Mouse (Mus musculus) hindbrain, embryonic 13.5 days (tissue): ENCODE results near the gene Cib4. TPM values are rescaled to one million over a fixed set of nuclear protein-coding genes. Genes with fewer than 3 reads are reported as not detected.
A peak's percentile ranks its signal among the peaks of the same experiment; 100 is the strongest.

ENCODE experiments used
- ATAC-seq: fragments of 200-750 bp; cut with Nextera tagmentation; 2 replicates; pipeline ENCODE4 v1.8.0; 2017; ENCODE audit warnings: moderate TSS enrichment; ENCODE audit not compliant: low FRiP score
- H3K27ac ChIP-seq: fragments of 300-500 bp; sonication (generic); 2 replicates; pipeline ENCODE4 v1.5.1; 2015; ENCODE audit warnings: inconsistent platforms, mild to moderate bottlenecking, moderate library complexity
- H3K27me3 ChIP-seq: fragments of 300-500 bp; sonication (generic); 2 replicates; pipeline ENCODE4 v1.6.1; 2015; ENCODE audit warnings: mild to moderate bottlenecking, inconsistent platforms
- H3K36me3 ChIP-seq: fragments of 300-500 bp; sonication (generic); 2 replicates; pipeline ENCODE4 v1.6.1; 2015; ENCODE audit warnings: mild to moderate bottlenecking, inconsistent platforms
- H3K4me1 ChIP-seq: fragments of 300-500 bp; sonication (generic); replicated peaks from 2 replicates; pipeline ENCODE4 v1.6.1; 2015; ENCODE audit warnings: inconsistent platforms
- H3K4me2 ChIP-seq: fragments of 300-500 bp; sonication (generic); 2 replicates; pipeline ENCODE4 v1.6.1; 2015; ENCODE audit warnings: inconsistent platforms, mild to moderate bottlenecking, moderate library complexity
- H3K4me3 ChIP-seq: fragments of 300-500 bp; sonication (generic); 2 replicates; pipeline ENCODE4 v1.5.1; 2015; ENCODE audit warnings: mild to moderate bottlenecking, inconsistent platforms
- H3K9ac ChIP-seq: fragments of 300-500 bp; sonication (generic); 2 replicates; pipeline ENCODE4 v1.6.1; 2015; ENCODE audit warnings: mild to moderate bottlenecking, inconsistent platforms
- H3K9me3 ChIP-seq: fragments of 300-500 bp; sonication (generic); 2 replicates; pipeline ENCODE4 v1.6.1; 2016; ENCODE audit warnings: inconsistent platforms
- WGBS: fragments of 180-500 bp; shearing (Covaris S2); methylation state at CpG from one replicate; pipeline ENCODE4 v1.1.7; 2015; 5-methylcytosine and 5-hydroxymethylcytosine counted together
- polyA plus RNA-seq: library from polyadenylated mRNA; unstranded; fragments of >200 nt; fragmentation: Nextera tagmentation; extraction: Ambion mirVana; gene quantifications from 2 replicates; pipeline ENCODE4 v1.2.1, GENCODE M21; 2015

Cib4 gene
- polyA plus RNA-seq, 1 experiment from 2014 or later = not detected

GRCm38 (mm10) chr5:30587681-30588300 is 42.2 kb upstream of the Cib4 start, which contains the start of gene Kcnk3:
TSS of gene Kcnk3 (plus strand) at chr5:30588170.
- under 1% methylated on average over 19 of the region's 54 CpGs for WGBS
- peak within 1 kb of the TSS; percentile 97 for H3K4me2 ChIP-seq
- no peaks in the 10 kb centered on the region for H3K9me3 ChIP-seq
- no peaks in the 10 kb centered on the region for H3K36me3 ChIP-seq
- peaks cover 39% of the 10 kb centered on the region for H3K4me1 ChIP-seq
- H3K27ac ChIP-seq = peak within 1 kb of the TSS; percentile 82
- peak; percentile 65 for ATAC-seq
- peak within 1 kb of the TSS; percentile 65 for H3K4me3 ChIP-seq
- peaks cover 66% of the 10 kb centered on the region for H3K27me3 ChIP-seq
- H3K9ac ChIP-seq = peak within 1 kb of the TSS; percentile 86

GRCm38 (mm10) chr5:30587101-30587500 is 41.5 kb upstream of the Cib4 start:
- H3K27ac ChIP-seq = peak overlapping the region; percentile 82; the same call in 1 of the 2 replicates
- no peaks in the 10 kb centered on the region for H3K36me3 ChIP-seq
- peaks cover 33% of the 10 kb centered on the region for H3K4me1 ChIP-seq
- 42% methylated on average over 2 of the region's 2 CpGs for WGBS
- H3K27me3 ChIP-seq = peaks cover 60% of the 10 kb centered on the region
- H3K4me2 ChIP-seq = peak overlapping the region; percentile 97
- peak; percentile 8; the same call in 1 of the 2 replicates for ATAC-seq
- peak overlapping the region; percentile 86; the same call in 1 of the 2 replicates for H3K9ac ChIP-seq
- peak overlapping the region; percentile 65 for H3K4me3 ChIP-seq
- no peaks in the 10 kb centered on the region for H3K9me3 ChIP-seq

GRCm38 (mm10) chr5:30586616-30587015 is 41.0 kb upstream of the Cib4 start:
- Histone ChIP-seq H3K27ac (no peak overlapping the region), H3K36me3 (no peaks in the 10 kb centered on the region), H3K4me1 (peaks cover 30% of the 10 kb centered on the region), H3K27me3 (peaks cover 60% of the 10 kb centered on the region), H3K9me3 (no peaks in the 10 kb centered on the region), H3K4me2 (no peak overlapping the region), H3K9ac (no peak overlapping the region), H3K4me3 (no peak overlapping the region)
- ATAC-seq = no peak
- 72% methylated on average over 3 of the region's 3 CpGs for WGBS

GRCm38 (mm10) chr5:30582017-30582416 is 36.4 kb upstream of the Cib4 start:
- no peak overlapping the region for H3K4me3 ChIP-seq
- H3K27ac ChIP-seq = no peak overlapping the region
- H3K4me2 ChIP-seq = no peak overlapping the region
- ATAC-seq = no peak
- peaks cover 29% of the 10 kb centered on the region for H3K27me3 ChIP-seq
- no peaks in the 10 kb centered on the region for H3K36me3 ChIP-seq
- WGBS = 87% methylated on average over 5 of the region's 5 CpGs
- peaks cover 7% of the 10 kb centered on the region for H3K4me1 ChIP-seq
- H3K9ac ChIP-seq = no peak overlapping the region
- H3K9me3 ChIP-seq = no peaks in the 10 kb centered on the region

- Histone ChIP-seq H3K4me3 (no peak overlapping the region), H3K27me3 (peaks cover 16% of the 10 kb centered on the region), H3K9ac (no peak overlapping the region), H3K4me1 (peaks cover 5% of the 10 kb centered on the region; the same call in 1 of the 2 replicates), H3K4me2 (no peak overlapping the region), H3K27ac (0 out of 2 replicates have a peak overlapping the region, but pooled peaks have one; percentile 12), H3K9me3 (no peaks in the 10 kb centered on the region), H3K36me3 (no peaks in the 10 kb centered on the region)
- ATAC-seq = no peak; the same call in 1 of the 2 replicates
- WGBS = 69% methylated on average over 6 of the region's 6 CpGs
Observed at GRCm38 (mm10) chr5:30580725-30581124, 35.1 kb upstream of the Cib4 start.

- Histone ChIP-seq H3K9me3 (no peaks in the 10 kb centered on the region), H3K4me1 (peaks cover 5% of the 10 kb centered on the region; the same call in 1 of the 2 replicates), H3K36me3 (no peaks in the 10 kb centered on the region), H3K4me2 (no peak overlapping the region), H3K9ac (no peak overlapping the region), H3K4me3 (no peak overlapping the region), H3K27me3 (no peaks in the 10 kb centered on the region), H3K27ac (no peak overlapping the region)
- no peak for ATAC-seq
- WGBS = 81% methylated on average over 6 of the region's 6 CpGs
Observed at GRCm38 (mm10) chr5:30578445-30579080, 32.9 kb upstream of the Cib4 start.

- H3K4me3 ChIP-seq = no peak overlapping the region
- H3K36me3 ChIP-seq = no peaks in the 10 kb centered on the region
- H3K27me3 ChIP-seq = no peaks in the 10 kb centered on the region
- H3K4me2 ChIP-seq = no peak overlapping the region
- H3K9me3 ChIP-seq = no peaks in the 10 kb centered on the region
- no peak overlapping the region for H3K9ac ChIP-seq
- H3K27ac ChIP-seq = no peak overlapping the region
- ATAC-seq = no peak
- WGBS = 81% methylated on average over 12 of the region's 12 CpGs
- peaks cover 5% of the 10 kb centered on the region; the same call in 1 of the 2 replicates for H3K4me1 ChIP-seq
Observed at GRCm38 (mm10) chr5:30577654-30578310, 32.1 kb upstream of the Cib4 start.

GRCm38 (mm10) chr5:30577251-30577650 is 31.6 kb upstream of the Cib4 start:
- ATAC-seq = no peak

GRCm38 (mm10) chr5:30576233-30576632 is 30.6 kb upstream of the Cib4 start:
- Histone ChIP-seq H3K4me3 (no peak overlapping the region), H3K27me3 (no peaks in the 10 kb centered on the region), H3K9me3 (no peaks in the 10 kb centered on the region), H3K9ac (no peak overlapping the region), H3K27ac (no peak overlapping the region), H3K4me2 (no peak overlapping the region), H3K4me1 (peaks cover 5% of the 10 kb centered on the region; the same call in 1 of the 2 replicates), H3K36me3 (no peaks in the 10 kb centered on the region)
- no peak for ATAC-seq
- 88% methylated on average over 7 of the region's 7 CpGs for WGBS

More at GRCm38 (mm10) chr5:30577251-30577650, 31.6 kb upstream of the Cib4 start:
- Histone ChIP-seq H3K4me2 (no peak overlapping the region), H3K9me3 (no peaks in the 10 kb centered on the region), H3K36me3 (no peaks in the 10 kb centered on the region), H3K4me3 (no peak overlapping the region), H3K4me1 (peaks cover 5% of the 10 kb centered on the region; the same call in 1 of the 2 replicates), H3K27ac (no peak overlapping the region), H3K27me3 (no peaks in the 10 kb centered on the region), H3K9ac (no peak overlapping the region)
- 74% methylated on average over 9 of the region's 9 CpGs for WGBS

GRCm38 (mm10) chr5:30574367-30574766 is 28.7 kb upstream of the Cib4 start:
- Histone ChIP-seq H3K4me3 (no peak overlapping the region), H3K9ac (no peak overlapping the region), H3K27ac (no peak overlapping the region), H3K36me3 (no peaks in the 10 kb centered on the region), H3K9me3 (no peaks in the 10 kb centered on the region), H3K27me3 (no peaks in the 10 kb centered on the region), H3K4me1 (no peaks in the 10 kb centered on the region), H3K4me2 (no peak overlapping the region)
- WGBS = 93% methylated on average over 8 of the region's 8 CpGs
- ATAC-seq = no peak

GRCm38 (mm10) chr5:30571820-30572219 is 26.2 kb upstream of the Cib4 start:
- no peaks in the 10 kb centered on the region for H3K9me3 ChIP-seq
- H3K4me2 ChIP-seq = no peak overlapping the region
- H3K27me3 ChIP-seq = no peaks in the 10 kb centered on the region
- ATAC-seq = no peak
- no peak overlapping the region for H3K9ac ChIP-seq
- H3K4me3 ChIP-seq = no peak overlapping the region
- WGBS = 78% methylated on average over 5 of the region's 5 CpGs
- no peaks in the 10 kb centered on the region for H3K36me3 ChIP-seq
- H3K4me1 ChIP-seq = no peaks in the 10 kb centered on the region
- no peak overlapping the region for H3K27ac ChIP-seq

- no peaks in the 10 kb centered on the region for H3K27me3 ChIP-seq
- no peaks in the 10 kb centered on the region for H3K9me3 ChIP-seq
- H3K4me3 ChIP-seq = no peak overlapping the region
- H3K27ac ChIP-seq = no peak overlapping the region
- no peak for ATAC-seq
- no peak overlapping the region for H3K4me2 ChIP-seq
- H3K36me3 ChIP-seq = no peaks in the 10 kb centered on the region
- H3K9ac ChIP-seq = no peak overlapping the region
- WGBS = 88% methylated on average over 1 of the region's 1 CpGs
- H3K4me1 ChIP-seq = no peaks in the 10 kb centered on the region
Observed at GRCm38 (mm10) chr5:30568479-30568878, 22.8 kb upstream of the Cib4 start.
